ENCODE assay signal across 9 mouse cellular contexts in the genomic region with DNA sequence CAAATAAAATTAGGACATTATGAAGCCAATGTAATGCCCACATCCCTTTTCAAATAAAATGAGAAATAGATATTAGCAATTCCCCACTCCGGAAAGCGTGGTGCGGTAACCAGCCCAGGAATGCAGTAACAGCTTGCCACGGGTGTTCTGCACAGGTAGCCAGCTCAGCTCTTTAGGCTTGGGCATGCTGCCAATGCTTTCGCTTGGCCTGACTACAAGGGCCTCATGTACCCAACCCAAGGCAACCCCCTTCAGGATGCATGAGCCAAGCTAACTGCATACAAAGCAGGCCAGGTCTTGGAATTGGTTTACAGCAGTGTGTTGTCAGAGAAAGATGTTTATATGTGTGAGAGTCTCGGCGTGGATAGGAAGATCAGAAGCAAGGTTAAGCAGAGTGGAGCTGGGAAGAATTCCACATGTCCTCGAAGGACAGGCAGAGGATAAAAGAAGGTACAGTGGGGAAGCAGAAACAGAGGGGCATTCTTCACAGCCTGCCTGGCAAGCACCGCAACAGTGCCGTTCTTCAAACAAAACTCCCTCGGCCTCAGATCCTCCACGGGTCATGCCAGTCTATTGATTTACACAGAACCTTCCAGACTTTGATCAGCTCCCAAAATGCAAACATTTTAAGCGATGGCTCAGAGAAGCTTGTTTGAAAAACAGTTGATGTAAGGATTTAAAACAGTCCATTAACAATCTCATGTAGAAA.
DNase-seq lines count a peak whose midpoint lies in the region; ATAC-seq and TF ChIP-seq lines count a peak whose summit lies in the region.
"Had no signal": no experiment of that assay in that cellular context is flagged by ENCODE, and none has a peak within 500 bp of the region (broad histone marks: within the 10 kb centered on the region; RNA-seq: fewer than 3 reads in every experiment).

No protein-coding gene starts in this region.

- WGBS in kidney, adult 2 months, result 38% methylated on average over 13 of the region's 13 CpGs
- WGBS in kidney, embryonic 15.5 days, result 54% methylated on average over 13 of the region's 13 CpGs
- WGBS in limb, embryonic 14.5 days, result 49% methylated on average over 13 of the region's 13 CpGs

- peak; percentile 69 for DNase-seq in kidney, adult 2 months
- peak; percentile 82 for DNase-seq in brain, embryonic 14.5 days (ENCODE audit: low read depth)
- DNase-seq in cerebellum, adult 18-20 months, result peak; percentile 45 to 58
- peak; percentile 68 for DNase-seq in limb, embryonic 14.5 days (ENCODE audit: low spot score)
- no peak for DNase-seq in yolk sac, embryonic 10.5 days (ENCODE audit: low spot score)
- DNase-seq: thymus, adult 2 months had no signal

- no peaks in the 10 kb centered on the region for H3K4me1 ChIP-seq in kidney, adult 2 months (ENCODE audit: control insufficient read depth, insufficient read depth, low read length)
- H3K4me1 ChIP-seq in kidney, embryonic 15.5 days, result no peaks in the 10 kb centered on the region
- peaks cover 11% of the 10 kb centered on the region; the same call in 1 of the 2 replicates for H3K4me1 ChIP-seq in limb, embryonic 14.5 days (ENCODE audit: control insufficient read depth, insufficient read depth, low read length)

- H3K27me3 ChIP-seq in kidney, adult 2 months (replicated peaks; ENCODE audit: control insufficient read depth, insufficient read depth, low read length), result no peaks in the 10 kb centered on the region
- H3K27me3 ChIP-seq in kidney, embryonic 15.5 days, result no peaks in the 10 kb centered on the region; the same call in 1 of the 2 replicates
- H3K27me3 ChIP-seq in limb, embryonic 14.5 days (ENCODE audit: control insufficient read depth, insufficient read depth, low read length), result no peaks in the 10 kb centered on the region

- H3K4me3 ChIP-seq in kidney, adult 2 months (ENCODE audit: insufficient read depth, low read depth, low read length), result no peak overlapping the region
- no peak overlapping the region for H3K4me3 ChIP-seq in kidney, embryonic 15.5 days (replicated peaks)
- H3K4me3 ChIP-seq in limb, embryonic 14.5 days (replicated peaks; ENCODE audit: low read length), result no peak overlapping the region

- H3K9ac ChIP-seq in kidney, embryonic 15.5 days, result no peak overlapping the region
- H3K9ac ChIP-seq in limb, embryonic 14.5 days (ENCODE audit: low read depth, low read length, severe bottlenecking), result no peak overlapping the region
- H3K9ac ChIP-seq: liver, embryonic 14.5 days had no signal

- H3K9me3 ChIP-seq in kidney, embryonic 15.5 days (replicated peaks), result no peaks in the 10 kb centered on the region
- no peaks in the 10 kb centered on the region for H3K9me3 ChIP-seq in limb, embryonic 14.5 days (ENCODE audit: control insufficient read depth, low read length)

- no peak for TF ChIP-seq POLR2A in kidney, adult 2 months (IDR thresholded peaks at IDR 0.05; ENCODE audit: low read depth, low read length)
- no peak for TF ChIP-seq POLR2A in brain, embryonic 14.5 days (IDR thresholded peaks at IDR 0.05; ENCODE audit: borderline replicate concordance, extremely low read depth, insufficient read depth, insufficient read length, poor library complexity, severe bottlenecking)
- no peak for TF ChIP-seq POLR2A in limb, embryonic 14.5 days (IDR thresholded peaks at IDR 0.05; ENCODE audit: borderline replicate concordance, extremely low read depth, insufficient read depth, insufficient read length)

- no peak overlapping the region for H3K4me2 ChIP-seq in kidney, embryonic 15.5 days
- no peak overlapping the region for H3K4me2 ChIP-seq in limb, embryonic 14.5 days (replicated peaks; ENCODE audit: low read depth, low read length, severe bottlenecking)

- no peaks in the 10 kb centered on the region for H3K36me3 ChIP-seq in kidney, adult 2 months (ENCODE audit: control insufficient read depth, insufficient read depth, low read length)
- H3K36me3 ChIP-seq in kidney, embryonic 15.5 days, result no peaks in the 10 kb centered on the region
- H3K36me3 ChIP-seq in limb, embryonic 14.5 days (ENCODE audit: control insufficient read depth, insufficient read depth, low read length), result no peaks in the 10 kb centered on the region

- TF ChIP-seq CTCF in kidney, adult 2 months (conservative IDR thresholded peaks at IDR 0.05; ENCODE audit: insufficient read depth, insufficient read length, low read depth, low read length), result no peak
- TF ChIP-seq CTCF in brain, embryonic 14.5 days (IDR thresholded peaks at IDR 0.05; ENCODE audit: borderline replicate concordance, extremely low read depth, insufficient read depth, insufficient read length), result no peak

- ATAC-seq in kidney, embryonic 15.5 days (replicated peaks; ENCODE audit: low FRiP score), result no peak
- no peak for ATAC-seq in limb, embryonic 14.5 days (ENCODE audit: low FRiP score, low read depth)
- ATAC-seq in megakaryocyte-erythroid progenitor cell, adult 5-6 weeks (replicated peaks; ENCODE audit: low FRiP score, low TSS enrichment, poor library complexity, severe bottlenecking), result no peak

- no peak overlapping the region for H3K27ac ChIP-seq in kidney, adult 2 months (ENCODE audit: insufficient read depth, low read depth, low read length)
- H3K27ac ChIP-seq in kidney, embryonic 15.5 days, result no peak overlapping the region
- peak overlapping the region; percentile 7; the same call in 1 of the 2 replicates for H3K27ac ChIP-seq in limb, embryonic 14.5 days (replicated peaks; ENCODE audit: low read depth, low read length)
- H3K27ac ChIP-seq: liver, embryonic 14.5 days had no signal
